Mouse (Mus musculus) megakaryocyte, embryonic 14.5 days (primary cell): ENCODE measurements at regions not wholly inside any gene's neighbourhood (a gene's known extent, or its start where the extent isn't known, plus 50 kb on each side); places are given as distances from the start of the nearest gene placed in this dataset.

Experiments
- FLI1 ChIP-seq: IDR thresholded peaks from 2 replicates; pipeline ENCODE4 v1.6.1; 2012; ENCODE audit warnings: low read length, inconsistent platforms, mixed read lengths
- GATA1 ChIP-seq: IDR thresholded peaks from 3 replicates; pipeline ENCODE4 v1.6.1; 2012; ENCODE audit warnings: mixed read lengths, low read length, inconsistent platforms, borderline replicate concordance

GRCm38 (mm10) chr9:113199241-113199640 is 508.8 kb downstream of the Pdcd6ip start:
- no peak for TF ChIP-seq FLI1
- no peak for TF ChIP-seq GATA1
